Mouse (Mus musculus): ENCODE data around the gene Rab43. TPM values are rescaled to one million over a fixed set of nuclear protein-coding genes. Genes with fewer than 3 reads are reported as not detected.

Rab43 gene
- total RNA-seq (2014; rRNA removed): 63.0 and 71.9 TPM in 2 replicates
- 106 and 139 TPM in 2 replicates for polyA plus RNA-seq (2012; rRNA removed)

DNA sequence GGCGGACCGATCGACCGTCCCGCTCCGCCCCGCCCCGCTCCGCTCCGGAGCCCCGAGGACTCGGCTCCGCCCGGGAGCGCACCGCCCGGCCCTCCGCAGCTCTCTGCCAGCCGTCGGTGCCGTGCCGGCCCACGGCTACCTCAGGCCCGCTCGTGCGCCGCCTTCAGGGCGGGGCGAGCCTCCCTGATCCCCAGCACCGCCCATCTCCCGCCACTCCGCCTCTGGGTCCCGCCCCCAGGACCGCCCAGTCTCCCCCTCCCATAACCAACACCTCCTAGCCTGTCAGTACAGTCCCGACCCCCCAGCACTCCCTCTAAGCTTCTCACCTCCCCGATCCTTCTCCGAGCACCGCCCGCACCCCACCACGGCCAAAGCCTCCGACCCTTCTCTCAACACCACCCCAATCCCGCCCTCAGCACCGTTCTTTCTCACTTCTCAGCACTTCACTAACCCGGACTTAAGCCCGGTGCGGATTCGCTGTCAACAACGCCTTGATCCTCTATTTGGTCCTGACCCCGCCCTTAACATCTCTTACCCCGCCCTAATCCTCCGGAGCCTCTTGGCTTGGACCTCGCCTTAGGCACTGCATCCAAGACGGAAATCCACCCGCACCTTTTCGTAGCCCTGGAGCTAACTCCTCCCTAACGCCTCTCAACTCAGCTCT is at the start of gene Rab43:
Rab43 (minus strand) TSS at position 490 of the 664 bp plus-strand sequence.
- Histone ChIP-seq H3K4me1 (ENCODE audit: control insufficient read depth, insufficient read depth, low read length) (peaks cover 13% of the 10 kb centered on the region), H3K27me3 (ENCODE audit: control insufficient read depth, insufficient read depth, low read length) (no peaks in the 10 kb centered on the region), H3K4me3 (ENCODE audit: insufficient read depth, low read depth, low read length) (peak within 1 kb of the TSS; percentile 85), H3K27ac (replicated peaks; ENCODE audit: insufficient read depth, low read depth, low read length) (peak within 1 kb of the TSS; percentile 97), H3K36me3 (ENCODE audit: control insufficient read depth, insufficient read depth, low read length) (no peaks in the 10 kb centered on the region; the same call in 1 of the 2 replicates), H3K79me2 (ENCODE audit: control insufficient read depth, insufficient read depth, low read length) (peaks cover 12% of the 10 kb centered on the region; the same call in 1 of the 2 replicates), H3K9ac (ENCODE audit: low read depth, low read length) (peak within 1 kb of the TSS; percentile 93)
- WGBS: under 1% methylated on average over 54 of the region's 56 CpGs
- peak; percentile 72 for DNase-seq (ENCODE audit: extremely low read depth, low read depth, low spot score)
- peak; percentile 95 for TF ChIP-seq POLR2A (IDR thresholded peaks at IDR 0.05; ENCODE audit: extremely low read depth, insufficient read depth, low read length)
- 0 out of 2 replicates have a peak, but pooled peaks have one; percentile 9 for TF ChIP-seq CTCF (IDR thresholded peaks at IDR 0.05; ENCODE audit: low read depth, low read length)

- H3K27me3 ChIP-seq (ENCODE audit: control insufficient read depth, insufficient read depth, low read length): no peaks in the 10 kb centered on the region
- H3K27ac ChIP-seq (replicated peaks; ENCODE audit: insufficient read depth, low read depth, low read length): no peak overlapping the region
- no peak overlapping the region for H3K4me3 ChIP-seq (ENCODE audit: insufficient read depth, low read depth, low read length)
- TF ChIP-seq CTCF (IDR thresholded peaks at IDR 0.05; ENCODE audit: low read depth, low read length): no peak
- 57% methylated on average over 1 of the region's 1 CpGs for WGBS
- H3K4me1 ChIP-seq (ENCODE audit: control insufficient read depth, insufficient read depth, low read length): no peaks in the 10 kb centered on the region
- H3K79me2 ChIP-seq (ENCODE audit: control insufficient read depth, insufficient read depth, low read length): no peaks in the 10 kb centered on the region
- no peak for DNase-seq (ENCODE audit: extremely low read depth, low read depth, low spot score)
- no peak overlapping the region for H3K9ac ChIP-seq (ENCODE audit: low read depth, low read length)
- no peaks in the 10 kb centered on the region for H3K36me3 ChIP-seq (ENCODE audit: control insufficient read depth, insufficient read depth, low read length)
These were observed 45.1 kb upstream of the Rab43 start for GRCm38 (mm10) chr6:87857071-87857470.

DNA sequence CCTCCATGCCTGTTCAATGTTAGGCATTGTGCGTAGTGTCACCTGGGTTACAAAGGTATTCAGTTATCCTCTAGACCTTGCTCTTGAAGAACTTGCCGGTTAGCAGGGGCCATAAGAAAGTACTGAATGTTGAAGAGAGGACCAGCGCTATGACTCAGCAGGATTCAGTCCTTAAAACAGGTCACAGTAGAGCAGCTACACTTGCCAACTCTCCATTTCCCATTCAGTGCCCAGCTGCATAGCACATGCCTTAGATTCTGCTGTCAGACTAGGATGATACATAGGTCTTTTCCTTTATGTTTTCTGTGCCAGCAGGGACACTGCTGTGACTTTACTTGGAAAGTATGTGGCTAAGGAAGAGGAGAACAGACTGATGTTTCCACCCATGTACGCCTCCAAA is 41.5 kb upstream of the Rab43 start:
- Histone ChIP-seq H3K4me3 (ENCODE audit: insufficient read depth, low read depth, low read length) (no peak overlapping the region), H3K27ac (replicated peaks; ENCODE audit: insufficient read depth, low read depth, low read length) (no peak overlapping the region), H3K27me3 (ENCODE audit: control insufficient read depth, insufficient read depth, low read length) (no peaks in the 10 kb centered on the region), H3K4me1 (ENCODE audit: control insufficient read depth, insufficient read depth, low read length) (peaks cover 7% of the 10 kb centered on the region), H3K79me2 (ENCODE audit: control insufficient read depth, insufficient read depth, low read length) (peaks cover 17% of the 10 kb centered on the region), H3K36me3 (ENCODE audit: control insufficient read depth, insufficient read depth, low read length) (peaks cover 2% of the 10 kb centered on the region; the same call in 1 of the 2 replicates), H3K9ac (ENCODE audit: low read depth, low read length) (no peak overlapping the region)
- DNase-seq (ENCODE audit: extremely low read depth, low read depth, low spot score): no peak
- TF ChIP-seq POLR2A (IDR thresholded peaks at IDR 0.05; ENCODE audit: extremely low read depth, insufficient read depth, low read length) (no peak), CTCF (IDR thresholded peaks at IDR 0.05; ENCODE audit: low read depth, low read length) (no peak)
- WGBS: 90% methylated on average over 4 of the region's 4 CpGs

DNA sequence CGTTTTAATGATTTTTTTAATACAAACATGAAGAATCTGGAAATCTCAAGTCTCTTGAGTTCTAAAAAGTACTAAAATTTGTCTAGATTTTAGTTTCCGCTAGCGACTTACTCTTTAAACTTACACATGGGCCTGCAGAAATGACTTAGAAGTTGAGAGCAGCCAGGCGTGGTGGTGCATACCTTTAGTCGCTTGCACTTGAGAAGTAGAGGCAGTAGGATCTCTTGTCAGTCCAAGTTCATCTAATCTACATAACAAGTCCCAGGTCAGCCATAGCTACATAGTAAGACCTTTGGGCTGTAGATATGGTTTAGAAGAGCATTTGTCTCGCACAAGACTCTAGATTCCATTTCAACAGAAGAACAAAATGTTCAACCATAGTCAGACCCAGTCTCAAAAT is 39.9 kb upstream of the Rab43 start:
- H3K4me3 ChIP-seq (ENCODE audit: insufficient read depth, low read depth, low read length): no peak overlapping the region
- TF ChIP-seq CTCF (IDR thresholded peaks at IDR 0.05; ENCODE audit: low read depth, low read length) (no peak), POLR2A (IDR thresholded peaks at IDR 0.05; ENCODE audit: extremely low read depth, insufficient read depth, low read length) (no peak)
- H3K36me3 ChIP-seq (ENCODE audit: control insufficient read depth, insufficient read depth, low read length): peaks cover 5% of the 10 kb centered on the region; the same call in 1 of the 2 replicates
- peaks cover 22% of the 10 kb centered on the region for H3K79me2 ChIP-seq (ENCODE audit: control insufficient read depth, insufficient read depth, low read length)
- H3K4me1 ChIP-seq (ENCODE audit: control insufficient read depth, insufficient read depth, low read length): peaks cover 13% of the 10 kb centered on the region
- WGBS: 89% methylated on average over 6 of the region's 6 CpGs
- DNase-seq (ENCODE audit: extremely low read depth, low read depth, low spot score): no peak
- H3K27ac ChIP-seq (replicated peaks; ENCODE audit: insufficient read depth, low read depth, low read length): no peak overlapping the region
- no peak overlapping the region for H3K9ac ChIP-seq (ENCODE audit: low read depth, low read length)
- no peaks in the 10 kb centered on the region for H3K27me3 ChIP-seq (ENCODE audit: control insufficient read depth, insufficient read depth, low read length)

DNA sequence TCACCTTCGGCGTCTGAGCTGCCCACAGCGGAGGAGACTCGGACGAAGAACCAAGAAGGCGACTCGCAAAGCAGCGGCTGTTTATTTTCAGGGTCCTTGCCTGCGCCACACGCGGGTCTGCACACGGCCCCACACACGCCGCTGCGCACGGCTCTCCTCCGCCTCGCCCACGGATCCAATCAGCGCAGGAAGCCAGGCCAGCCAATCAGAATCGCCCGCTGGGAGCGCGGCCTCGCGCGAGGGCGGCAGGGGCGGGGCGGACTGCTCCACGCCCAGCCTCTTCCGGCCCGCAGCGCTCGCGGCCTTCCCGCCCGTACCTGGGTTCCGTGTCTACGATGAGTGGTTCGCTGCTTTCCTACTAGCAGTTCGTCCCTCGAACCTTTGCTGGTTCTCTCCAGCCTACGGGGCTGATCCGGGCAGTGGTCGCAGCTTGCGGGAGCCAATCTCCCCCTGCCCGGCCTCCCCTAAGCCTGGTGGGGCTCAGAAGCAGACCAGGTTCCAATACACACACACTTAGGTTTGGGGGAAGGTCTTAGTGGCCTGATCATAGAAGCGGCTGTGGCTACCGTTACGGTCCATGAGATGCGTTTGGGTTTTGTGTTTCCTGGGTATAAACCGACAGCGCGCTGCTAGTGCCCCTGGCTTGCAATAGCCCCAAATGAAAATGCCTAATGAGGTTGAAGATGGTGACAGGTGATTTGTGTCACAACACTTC is 39.1 kb upstream of the Rab43 start, which contains the start of gene Cnbp:
Cnbp (minus strand) TSS at position 207 of the 715 bp plus-strand sequence.
- TF ChIP-seq CTCF (IDR thresholded peaks at IDR 0.05; ENCODE audit: low read depth, low read length) (no peak), POLR2A (IDR thresholded peaks at IDR 0.05; ENCODE audit: extremely low read depth, insufficient read depth, low read length) (peak; percentile 90)
- Histone ChIP-seq H3K4me3 (ENCODE audit: insufficient read depth, low read depth, low read length) (peak within 1 kb of the TSS; percentile 84), H3K79me2 (ENCODE audit: control insufficient read depth, insufficient read depth, low read length) (peaks cover 22% of the 10 kb centered on the region), H3K36me3 (ENCODE audit: control insufficient read depth, insufficient read depth, low read length) (peaks cover 9% of the 10 kb centered on the region), H3K9ac (ENCODE audit: low read depth, low read length) (peak within 1 kb of the TSS; percentile 96), H3K27ac (replicated peaks; ENCODE audit: insufficient read depth, low read depth, low read length) (peak within 1 kb of the TSS; percentile 95), H3K27me3 (ENCODE audit: control insufficient read depth, insufficient read depth, low read length) (no peaks in the 10 kb centered on the region), H3K4me1 (ENCODE audit: control insufficient read depth, insufficient read depth, low read length) (peaks cover 13% of the 10 kb centered on the region)
- WGBS: under 1% methylated on average over 55 of the region's 55 CpGs
- DNase-seq (ENCODE audit: extremely low read depth, low read depth, low spot score): peak; percentile 80

Measured in liver, adult 2 months (tissue).